Mouse (Mus musculus) myocyte (in vitro differentiated cells): ENCODE measurements around the gene Decr2. TPM values are rescaled to one million over a fixed set of nuclear protein-coding genes. Genes with fewer than 3 reads are reported as not detected.

Experiments
- H3K27me3 ChIP-seq: one replicate; pipeline ENCODE4 v1.6.1; 2011; ENCODE audit not compliant: control insufficient read depth, insufficient read depth, insufficient read length
- H3K36me3 ChIP-seq: one replicate; pipeline ENCODE4 v1.6.1; 2011; ENCODE audit not compliant: control insufficient read depth, insufficient read depth
- H3K4me2 ChIP-seq: one replicate; pipeline ENCODE4 v1.6.1; 2011; ENCODE audit warnings: low read depth, control low read depth
- H3K4me3 ChIP-seq: one replicate; pipeline ENCODE4 v1.5.1; 2011; ENCODE audit warnings: mild to moderate bottlenecking, control low read depth, moderate library complexity
- H3K79me2 ChIP-seq: one replicate; pipeline ENCODE4 v1.6.1; 2011; ENCODE audit not compliant: control insufficient read depth, insufficient read depth
- H3ac ChIP-seq: one replicate; pipeline ENCODE4 v1.6.1; 2011; ENCODE audit not compliant: control insufficient read depth, insufficient read length
- CEBPB ChIP-seq: IDR thresholded peaks from 2 replicates; pipeline ENCODE4 v1.6.1; 2011; ENCODE audit warnings: mild to moderate bottlenecking, moderate library complexity; ENCODE audit not compliant: poor library complexity, insufficient read depth, severe bottlenecking
- E2F4 ChIP-seq: IDR thresholded peaks from one replicate; pipeline ENCODE4 v1.6.1; 2011; ENCODE audit warnings: mild to moderate bottlenecking, control low read depth, moderate library complexity; ENCODE audit not compliant: insufficient read depth
- MAX ChIP-seq: IDR thresholded peaks from one replicate; pipeline ENCODE4 v1.6.1; 2011; ENCODE audit warnings: low read depth, mild to moderate bottlenecking, control low read depth
- MYOD1 ChIP-seq, 3 experiments: IDR thresholded peaks; one replicate each; pipeline ENCODE4 v1.6.1; 2011; ENCODE audit warnings: control low read depth in 2 of 3, low read depth in 2 of 3, mild to moderate bottlenecking in 2 of 3, moderate library complexity in 1 of 3; ENCODE audit not compliant: insufficient read length in 2 of 3, control insufficient read depth in 1 of 3
- MYOG ChIP-seq, 3 experiments: IDR thresholded peaks; one replicate each; pipeline ENCODE4 v1.6.1; 2011; ENCODE audit warnings: control low read depth in 2 of 3, low read depth in 2 of 3, mild to moderate bottlenecking in 2 of 3; ENCODE audit not compliant: insufficient read length in 2 of 3, control insufficient read depth in 1 of 3, insufficient read depth in 1 of 3
- POLR2A ChIP-seq: IDR thresholded peaks from one replicate; pipeline ENCODE4 v1.6.1; 2011; ENCODE audit warnings: low read depth, mild to moderate bottlenecking, control low read depth, moderate library complexity; ENCODE audit not compliant: insufficient read length
- POLR2AphosphoS2 ChIP-seq: IDR thresholded peaks from one replicate; pipeline ENCODE4 v1.6.1; 2011; ENCODE audit warnings: low read depth, control low read depth; ENCODE audit not compliant: insufficient read length
- REST ChIP-seq: IDR thresholded peaks from one replicate; pipeline ENCODE4 v1.6.1; 2011; ENCODE audit warnings: mild to moderate bottlenecking, control low read depth, moderate library complexity; ENCODE audit not compliant: insufficient read depth, insufficient read length
- SRF ChIP-seq: IDR thresholded peaks from one replicate; pipeline ENCODE4 v1.6.1; 2011; ENCODE audit warnings: low read depth; ENCODE audit not compliant: control insufficient read depth, insufficient read length
- TCF12 ChIP-seq: IDR thresholded peaks from one replicate; pipeline ENCODE4 v1.6.1; 2011; ENCODE audit warnings: mild to moderate bottlenecking, control low read depth; ENCODE audit not compliant: poor library complexity, insufficient read depth, severe bottlenecking
- TCF3 ChIP-seq: IDR thresholded peaks from one replicate; pipeline ENCODE4 v1.6.1; 2011; ENCODE audit warnings: low read depth, control low read depth; ENCODE audit not compliant: insufficient read length
- USF1 ChIP-seq: IDR thresholded peaks from one replicate; pipeline ENCODE4 v1.6.1; 2011; ENCODE audit warnings: low read depth, mild to moderate bottlenecking, control low read depth, moderate library complexity
- polyA plus RNA-seq: library from polyadenylated mRNA; unstranded; fragments of >200 nt; fragmentation: generic; extraction: Trizol; gene quantifications from one replicate; pipeline ENCODE4 v1.2.1, GENCODE M21; 2012; ENCODE audit warnings: missing spikeins

Decr2 gene
- polyA plus RNA-seq, 1 experiment = 8.3 TPM

DNA sequence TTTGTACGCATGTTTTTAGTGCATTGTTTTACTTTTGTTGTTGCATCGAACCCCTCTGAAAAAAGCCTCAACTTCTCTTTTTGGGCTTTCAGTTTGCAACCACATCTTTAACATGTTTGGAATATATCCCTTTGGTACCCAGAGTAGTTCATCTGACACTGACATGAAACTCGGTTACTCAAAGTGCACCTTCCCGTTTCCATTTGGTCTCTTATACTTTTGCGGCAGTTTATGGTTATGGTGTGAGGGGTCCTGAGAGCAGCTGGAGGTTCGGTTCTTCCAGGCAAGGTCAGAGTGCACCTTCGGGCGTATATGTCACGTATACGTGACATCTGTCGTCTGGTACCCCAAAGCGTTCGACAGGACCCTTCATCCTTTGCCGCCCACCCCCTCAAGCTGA lies 22.6 kb upstream of the Decr2 start:
- no peak for TF ChIP-seq MAX
- Histone ChIP-seq H3K4me2 (peak overlapping the region; percentile 71), H3K27me3 (peaks cover 42% of the 10 kb centered on the region), H3K79me2 (no peaks in the 10 kb centered on the region), H3K4me3 (no peak overlapping the region), H3ac (no peak overlapping the region), H3K36me3 (no peaks in the 10 kb centered on the region)

GRCm38 (mm10) chr17:26111722-26112121 lies 21.6 kb upstream of the Decr2 start:
- H3K79me2 ChIP-seq = no peaks in the 10 kb centered on the region
- H3ac ChIP-seq = no peak overlapping the region
- H3K4me2 ChIP-seq = no peak overlapping the region
- H3K27me3 ChIP-seq = peaks cover 33% of the 10 kb centered on the region
- no peak for TF ChIP-seq USF1
- no peak for TF ChIP-seq CEBPB
- TF ChIP-seq MYOD1 (IDR thresholded peaks at IDR 0.05; ENCODE audit: control insufficient read depth in 1 of 3, insufficient read length in 2 of 3, low read depth in 2 of 3) = no peak
- no peak for TF ChIP-seq POLR2A
- H3K36me3 ChIP-seq = no peaks in the 10 kb centered on the region
- H3K4me3 ChIP-seq = no peak overlapping the region

DNA sequence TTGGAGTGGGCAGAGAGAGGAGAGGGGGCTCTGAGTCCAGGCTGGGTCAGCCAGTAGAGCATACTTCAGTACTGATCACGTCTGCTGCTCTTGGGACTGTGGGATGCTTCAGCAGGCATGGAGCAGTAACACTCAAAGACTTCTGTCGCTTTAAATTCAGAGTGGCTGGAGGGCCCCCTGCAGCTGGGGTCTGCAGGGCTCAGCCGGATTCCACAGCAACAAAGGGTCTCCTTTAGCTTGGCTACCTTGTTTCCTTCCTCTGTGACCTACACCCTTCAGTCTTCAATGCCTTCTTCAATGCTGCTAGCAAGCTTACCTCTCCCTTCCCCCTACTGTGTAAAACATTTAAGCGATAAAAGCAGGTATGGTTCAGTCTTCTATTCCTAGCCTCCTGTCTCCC lies 20.9 kb upstream of the Decr2 start:
- Histone ChIP-seq H3K79me2 (no peaks in the 10 kb centered on the region), H3K27me3 (peaks cover 30% of the 10 kb centered on the region), H3K4me2 (no peak overlapping the region), H3K36me3 (no peaks in the 10 kb centered on the region), H3ac (no peak overlapping the region), H3K4me3 (no peak overlapping the region)
- TF ChIP-seq USF1 (no peak), REST (no peak), TCF3 (no peak), SRF (no peak), MYOG (IDR thresholded peaks at IDR 0.05; ENCODE audit: control insufficient read depth in 1 of 3, insufficient read depth in 1 of 3, insufficient read length in 2 of 3, low read depth in 2 of 3) (no peak), POLR2A (no peak), TCF12 (no peak), CEBPB (no peak), E2F4 (no peak), POLR2AphosphoS2 (no peak), MAX (no peak), MYOD1 (IDR thresholded peaks at IDR 0.05; ENCODE audit: control insufficient read depth in 1 of 3, insufficient read length in 2 of 3, low read depth in 2 of 3) (no peak)

- H3K27me3 ChIP-seq = peaks cover 22% of the 10 kb centered on the region
Measured at GRCm38 (mm10) chr17:26110156-26110555, 20.0 kb upstream of the Decr2 start.

GRCm38 (mm10) chr17:26105619-26106018 lies 15.5 kb upstream of the Decr2 start:
- H3K27me3 ChIP-seq = peaks cover 1% of the 10 kb centered on the region
- H3ac ChIP-seq = no peak overlapping the region

More at GRCm38 (mm10) chr17:26110156-26110555, 20.0 kb upstream of the Decr2 start:
- H3ac ChIP-seq = no peak overlapping the region
- TF ChIP-seq MYOG (IDR thresholded peaks at IDR 0.05; ENCODE audit: control insufficient read depth in 1 of 3, insufficient read depth in 1 of 3, insufficient read length in 2 of 3, low read depth in 2 of 3) (no peak), MAX (no peak), POLR2AphosphoS2 (no peak), TCF3 (no peak), REST (no peak), TCF12 (no peak), USF1 (no peak), CEBPB (no peak)
- H3K79me2 ChIP-seq = no peaks in the 10 kb centered on the region
- H3K4me3 ChIP-seq = no peak overlapping the region
- no peaks in the 10 kb centered on the region for H3K36me3 ChIP-seq
- no peak overlapping the region for H3K4me2 ChIP-seq

More at GRCm38 (mm10) chr17:26105619-26106018, 15.5 kb upstream of the Decr2 start:
- no peak overlapping the region for H3K4me3 ChIP-seq
- H3K4me2 ChIP-seq = no peak overlapping the region
- H3K79me2 ChIP-seq = no peaks in the 10 kb centered on the region
- no peaks in the 10 kb centered on the region for H3K36me3 ChIP-seq
- no peak for TF ChIP-seq E2F4
- TF ChIP-seq POLR2AphosphoS2 = no peak
- no peak for TF ChIP-seq SRF
- TF ChIP-seq MYOG (IDR thresholded peaks at IDR 0.05; ENCODE audit: control insufficient read depth in 1 of 3, insufficient read depth in 1 of 3, insufficient read length in 2 of 3, low read depth in 2 of 3) = no peak
- no peak for TF ChIP-seq POLR2A
- no peak for TF ChIP-seq TCF12
- no peak for TF ChIP-seq REST
- no peak for TF ChIP-seq TCF3
- TF ChIP-seq MAX = no peak
- no peak for TF ChIP-seq MYOD1 (IDR thresholded peaks at IDR 0.05; ENCODE audit: control insufficient read depth in 1 of 3, insufficient read length in 2 of 3, low read depth in 2 of 3)
- TF ChIP-seq USF1 = no peak
- no peak for TF ChIP-seq CEBPB
